Comparison of ENCODE assay signal across 13 mouse cellular contexts in the genomic region with DNA sequence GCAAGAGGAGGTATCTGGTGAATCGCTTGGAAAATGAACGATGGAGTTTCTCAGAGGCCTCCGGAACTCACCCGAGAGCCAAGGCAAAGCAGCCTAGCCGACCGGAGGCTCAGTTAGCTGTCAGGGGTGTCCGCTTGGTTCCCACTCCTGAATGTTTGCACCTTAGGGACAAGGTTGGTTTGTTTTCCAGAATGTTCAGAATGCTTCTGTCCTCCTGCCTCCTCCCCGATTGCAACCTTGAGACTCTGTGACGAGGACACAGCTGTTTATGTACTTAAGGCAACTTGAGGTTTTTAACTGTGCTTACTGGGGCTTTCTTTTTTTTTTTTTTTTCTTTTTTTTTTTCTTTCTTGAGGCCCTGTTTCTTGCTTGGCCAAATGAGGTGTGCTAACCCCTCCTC.
DNase-seq lines count a peak whose midpoint lies in the region; ATAC-seq and TF ChIP-seq lines count a peak whose summit lies in the region.
"Had no signal": no experiment of that assay in that cellular context is flagged by ENCODE, and none has a peak within 500 bp of the region (broad histone marks: within the 10 kb centered on the region; RNA-seq: fewer than 3 reads in every experiment).

No protein-coding gene starts in this region.

- 0 out of 2 replicates have a peak, but pooled peaks have one; percentile 44 for ATAC-seq in frontal cortex, adult (ENCODE audit: low TSS enrichment)
- no peak for ATAC-seq in CD4-positive, CD25-positive, alpha-beta regulatory T cell, adult 4 months
- ATAC-seq: liver, postnatal 0 days had no signal

- H3K27ac ChIP-seq in ES-E14 (ENCODE audit: insufficient read depth, low read depth, low read length, poor library complexity, severe bottlenecking), result no peak overlapping the region
- H3K27ac ChIP-seq: kidney, postnatal 0 days had no signal

- in situ Hi-C loops in ES-E14 (cut with MboI; ENCODE audit: low sequenced_read_pairs in 2 of 2, unreplicated experiment in 2 of 2), result no loop called here

- H3K4me3 ChIP-seq in ES-E14 (ENCODE audit: insufficient read depth in 1 of 2, low read depth in 1 of 2, low read length in 2 of 2, poor library complexity in 1 of 2, severe bottlenecking in 1 of 2), result no peak overlapping the region

- H3K36me3 ChIP-seq in ES-E14 (ENCODE audit: control insufficient read depth, insufficient read depth, low read length, poor library complexity, severe bottlenecking), result no peaks in the 10 kb centered on the region

- peak; percentile 31 for DNase-seq in adrenal gland, postnatal 10 days
- DNase-seq in adrenal gland, adult 18-20 months (ENCODE audit: low spot score in 2 of 2), result no peak
- no peak for DNase-seq in frontal cortex, postnatal 25 days (ENCODE audit: low spot score in 2 of 2)
- DNase-seq in ES-E14 (ENCODE audit: low read depth, low spot score) (no peak), liver (no peak)
- DNase-seq in gastrocnemius, postnatal 25 days, result peak; percentile 50
- DNase-seq: heart, postnatal 36 days; liver, postnatal 0 days; retina, postnatal 1 day; thymus, adult 18-20 months had no signal

- H3K4me1 ChIP-seq in ES-E14 (ENCODE audit: control insufficient read depth in 2 of 2, insufficient read depth in 2 of 2, low read length in 2 of 2, poor library complexity in 1 of 2), result peaks cover 3 to 13% of the 10 kb centered on the region in 2 experiments; a peak in 3 of 4 replicates

- no peaks in the 10 kb centered on the region for H3K9me3 ChIP-seq in ES-E14 (ENCODE audit: control insufficient read depth, insufficient read depth, low read depth, low read length)

- H3K9ac ChIP-seq in ES-E14 (ENCODE audit: insufficient read depth, low read depth, low read length, poor library complexity, severe bottlenecking), result no peak overlapping the region
- H3K9ac ChIP-seq: liver, postnatal 0 days had no signal

TF ChIP-seq in ES-E14, 5 proteins besides CTCF, POLR2A, EP300 and RAD21:
- TF ChIP-seq ZNF384 (IDR thresholded peaks at IDR 0.05; ENCODE audit: low read depth, low read length), result peak; percentile 45; the same call in 1 of the 2 replicates
- no peak for TF ChIP-seq MAFK (IDR thresholded peaks at IDR 0.05; ENCODE audit: insufficient read depth, low read depth, low read length)

Comparison
In these comparisons a context has a peak if more than half of its experiments do, and no peak if none do; other contexts are left out.
1. DNase-seq: peak in adrenal gland, postnatal 10 days (single experiment) and gastrocnemius, postnatal 25 days (single experiment); none in adrenal gland, adult 18-20 months (0 of 2), frontal cortex, postnatal 25 days (0 of 2), ES-E14 (single experiment) and liver (single experiment).